4 mouse cellular contexts compared by ENCODE assay signal in genomic region chr4:59570519-59570918, GRCm38 (mm10). TPM values are rescaled to one million over a fixed set of nuclear protein-coding genes. Genes with fewer than 3 reads are reported as not detected.
A peak's percentile ranks its signal among the peaks of the same experiment; 100 is the strongest.
DNase-seq lines count a peak whose midpoint lies in the region; ATAC-seq and TF ChIP-seq lines count a peak whose summit lies in the region.
"Not testable (repeated sequence)": the region's sequence is repeated elsewhere in the genome, so short reads cannot be mapped to it uniquely, and the experiment has no call there.

No protein-coding gene starts in this region.

- H3K27me3 ChIP-seq in CH12.LX (replicated peaks); MEL (ENCODE audit: control insufficient read depth in 1 of 2, insufficient read depth in 2 of 2, low read length in 2 of 2); heart, embryonic 10.5 days (ENCODE audit: insufficient read depth, poor library complexity, severe bottlenecking); midbrain, embryonic 11.5 days (ENCODE audit: control insufficient read depth, insufficient read depth, low read length): not testable (repeated sequence)

- TF ChIP-seq POLR2A in CH12.LX (IDR thresholded peaks at IDR 0.05; ENCODE audit: low read depth, low read length); MEL (IDR thresholded peaks at IDR 0.05; ENCODE audit: control insufficient read depth in 1 of 2, insufficient read depth in 1 of 2, low read depth in 1 of 2, low read length in 2 of 2, poor library complexity in 1 of 2): not testable (repeated sequence)

- H3K9ac ChIP-seq in CH12.LX (ENCODE audit: insufficient read depth, low read depth); MEL (ENCODE audit: control insufficient read depth, low read depth, low read length, poor library complexity, severe bottlenecking); midbrain, embryonic 11.5 days (ENCODE audit: low read length): not testable (repeated sequence)

- in situ Hi-C loops in CH12.LX (cut with MboI; ENCODE audit: low pct_ligation_motif_present, low pct_unique_long_range_greater_than_20kb, low sequenced_read_pairs): loop anchor here (10.0 kb wide), 1 partner anchor 476 kb away; no protein-coding TSS in a partner anchor

- TF ChIP-seq EP300 in CH12.LX (IDR thresholded peaks at IDR 0.05; ENCODE audit: low read length); MEL (IDR thresholded peaks at IDR 0.05; ENCODE audit: low read depth in 1 of 2, low read length in 2 of 2): not testable (repeated sequence)

- H3K4me2 ChIP-seq in CH12.LX (ENCODE audit: insufficient read depth, low read depth, poor library complexity, severe bottlenecking); midbrain, embryonic 11.5 days: not testable (repeated sequence)

- 91% methylated on average over 8 of the region's 8 CpGs for WGBS in heart, embryonic 10.5 days
- WGBS in midbrain, embryonic 11.5 days: 94% methylated on average over 7 of the region's 8 CpGs

- peaks cover 7 to 20% of the 10 kb centered on the region in 2 experiments for H3K4me1 ChIP-seq in CH12.LX (ENCODE audit: control insufficient read depth in 1 of 2, insufficient read depth in 2 of 2)
- H3K4me1 ChIP-seq in MEL (ENCODE audit: control insufficient read depth in 1 of 2, insufficient read depth in 2 of 2, low read length in 2 of 2): peaks cover 0 to 18% of the 10 kb centered on the region in 2 experiments; a peak in 3 of 4 replicates
- H3K4me1 ChIP-seq in heart, embryonic 10.5 days; midbrain, embryonic 11.5 days (ENCODE audit: control insufficient read depth, insufficient read depth, low read length): not testable (repeated sequence)

- H3K36me3 ChIP-seq in CH12.LX (replicated peaks in 1 of 2; ENCODE audit: control insufficient read depth in 1 of 2, insufficient read depth in 1 of 2, low read length in 1 of 2); heart, embryonic 10.5 days; midbrain, embryonic 11.5 days (ENCODE audit: control insufficient read depth, insufficient read depth, low read length): not testable (repeated sequence)
- peaks cover 0 to 26% of the 10 kb centered on the region in 2 experiments; a peak in 2 of 4 replicates for H3K36me3 ChIP-seq in MEL (ENCODE audit: control insufficient read depth in 1 of 2, insufficient read depth in 2 of 2, low read length in 2 of 2)

- not testable (repeated sequence) for H3K9me3 ChIP-seq in CH12.LX (replicated peaks; ENCODE audit: low read length); MEL (replicated peaks; ENCODE audit: insufficient read depth, low read length); heart, embryonic 10.5 days; midbrain, embryonic 11.5 days (ENCODE audit: control insufficient read depth, low read length)

- not testable (repeated sequence) for DNase-seq in CH12.LX (ENCODE audit: extremely low read depth); MEL (ENCODE audit: low read depth, low spot score)
- DNase-seq in heart, embryonic 10.5 days (ENCODE audit: low spot score): peak; percentile 22
- peak; percentile 35 for DNase-seq in midbrain, embryonic 11.5 days (ENCODE audit: low spot score, missing footprints)

- not testable (repeated sequence) for H3K4me3 ChIP-seq in CH12.LX (replicated peaks in 1 of 3; ENCODE audit: low read depth in 2 of 3, low read length in 2 of 3, poor library complexity in 1 of 3); MEL (ENCODE audit: control insufficient read depth in 1 of 2, insufficient read depth in 1 of 2, low read depth in 2 of 2, low read length in 2 of 2); heart, embryonic 10.5 days; midbrain, embryonic 11.5 days (ENCODE audit: low read depth, low read length)

- not testable (repeated sequence) for TF ChIP-seq RAD21 in CH12.LX (IDR thresholded peaks at IDR 0.05; ENCODE audit: low read depth, low read length); MEL (IDR thresholded peaks at IDR 0.05; ENCODE audit: low read depth, low read length)

- not testable (repeated sequence) for TF ChIP-seq CTCF in CH12.LX (conservative IDR thresholded peaks at IDR 0.05 in 1 of 2, IDR thresholded peaks at IDR 0.05 in 1 of 2; ENCODE audit: low read depth in 2 of 2, low read length in 2 of 2); MEL (IDR thresholded peaks at IDR 0.05 in 2 of 3, conservative IDR thresholded peaks at IDR 0.05 in 1 of 3; ENCODE audit: control insufficient read depth in 1 of 3, insufficient read depth in 1 of 3, low read depth in 2 of 3, low read length in 3 of 3, poor library complexity in 1 of 3, severe bottlenecking in 1 of 3)

- dilution Hi-C loops in CH12.LX (cut with MboI; ENCODE audit: extremely low pct_ligation_motif_present, extremely low pct_unique_long_range_greater_than_20kb, low sequenced_read_pairs): not testable (repeated sequence)

- not testable (repeated sequence) for ATAC-seq in midbrain, embryonic 11.5 days (ENCODE audit: low FRiP score)

- H3K27ac ChIP-seq in CH12.LX (ENCODE audit: insufficient read depth, low read depth); MEL (ENCODE audit: control insufficient read depth, low read depth, low read length); heart, embryonic 10.5 days; midbrain, embryonic 11.5 days (ENCODE audit: low read depth, low read length): not testable (repeated sequence)

- not testable (repeated sequence) for H3K79me2 ChIP-seq in CH12.LX (replicated peaks; ENCODE audit: control insufficient read depth, extremely low read depth, insufficient read depth, poor library complexity, severe bottlenecking); MEL (ENCODE audit: control insufficient read depth, insufficient read depth, low read length, poor library complexity)

TF ChIP-seq in CH12.LX, 34 proteins besides CTCF, POLR2A, EP300 and RAD21:
- TF ChIP-seq TBP (conservative IDR thresholded peaks at IDR 0.05; ENCODE audit: low read depth, low read length): 0 out of 2 replicates have a peak, but pooled peaks have one; percentile 42

TF ChIP-seq in MEL, 35 proteins besides CTCF, POLR2A, EP300 and RAD21:
- TF ChIP-seq TBP (IDR thresholded peaks at IDR 0.05; ENCODE audit: low read depth, low read length): peak; percentile 91

RNA-seq across cellular contexts. Expression of gene Hsdl2, which starts 10.8 kb away (rescaled TPM):
- total RNA-seq in CH12.LX (2012; rRNA removed) (6.8 and 7.0 TPM in 2 replicates), CH12.LX (2014; rRNA removed) (9.7 and 11.1 TPM in 2 replicates), MEL (2012; rRNA removed) (8.4 and 10.6 TPM in 2 replicates)
- polyA plus RNA-seq in CH12.LX (2012; ENCODE audit: insufficient read length, low read depth) (9.3 and 10.4 TPM in 2 replicates), MEL (2012; ENCODE audit: insufficient read depth in 1 of 2, insufficient read length in 2 of 2, low read depth in 1 of 2, low replicate concordance in 2 of 2, missing spikeins in 1 of 2) (10 to 100 TPM in 1 of 2 experiments, not detected in 1; 15.0 TPM)
- 27.6 and 32.5 TPM in 2 replicates for polyA plus RNA-seq in heart, embryonic 10.5 days (2016; fragmentation: Nextera tagmentation; extraction: Ambion mirVana)
- polyA plus RNA-seq in midbrain, embryonic 11.5 days (2014; fragmentation: Nextera tagmentation; extraction: Ambion mirVana): 30.6 and 34.2 TPM in 2 replicates

RNA-seq across cellular contexts. Expression of gene Ptbp3, which starts 21.4 kb away (rescaled TPM):
- total RNA-seq in CH12.LX (2012; rRNA removed): 45.2 and 45.7 TPM in 2 replicates
- total RNA-seq in CH12.LX (2014; rRNA removed): 81.4 and 85.9 TPM in 2 replicates
- 40.3 and 48.1 TPM in 2 replicates for polyA plus RNA-seq in CH12.LX (2012; ENCODE audit: insufficient read length, low read depth)
- total RNA-seq in MEL (2012; rRNA removed): 78.8 and 90.0 TPM in 2 replicates
- 100 to 1,000 TPM; 121 to 315 TPM for polyA plus RNA-seq in MEL (2012; ENCODE audit: insufficient read depth in 1 of 2, insufficient read length in 2 of 2, low read depth in 1 of 2, low replicate concordance in 2 of 2, missing spikeins in 1 of 2)
- 38.3 and 41.3 TPM in 2 replicates for polyA plus RNA-seq in heart, embryonic 10.5 days (2016; fragmentation: Nextera tagmentation; extraction: Ambion mirVana)
- 29.6 and 31.1 TPM in 2 replicates for polyA plus RNA-seq in midbrain, embryonic 11.5 days (2014; fragmentation: Nextera tagmentation; extraction: Ambion mirVana)

RNA-seq across cellular contexts. Expression of gene E130308A19Rik, which starts 55.5 kb away (rescaled TPM):
- total RNA-seq in CH12.LX (2012; rRNA removed) (2.4 and 3.4 TPM in 2 replicates), CH12.LX (2014; rRNA removed) (2.3 and 2.4 TPM in 2 replicates), MEL (2012; rRNA removed) (4.0 and 5.6 TPM in 2 replicates)
- polyA plus RNA-seq in CH12.LX (2012; ENCODE audit: insufficient read length, low read depth) (2.3 and 3.1 TPM in 2 replicates), MEL (2012; ENCODE audit: insufficient read depth in 1 of 2, insufficient read length in 2 of 2, low read depth in 1 of 2, low replicate concordance in 2 of 2, missing spikeins in 1 of 2) (10 to 100 TPM in 1 of 2 experiments, not detected in 1; 12.5 TPM)
- 31.0 and 37.3 TPM in 2 replicates for polyA plus RNA-seq in heart, embryonic 10.5 days (2016; fragmentation: Nextera tagmentation; extraction: Ambion mirVana)
- polyA plus RNA-seq in midbrain, embryonic 11.5 days (2014; fragmentation: Nextera tagmentation; extraction: Ambion mirVana): 43.2 and 49.0 TPM in 2 replicates
